Mouse (Mus musculus) gastrocnemius, adult 2 months (tissue): ENCODE measurements at regions not wholly inside any gene's neighbourhood (a gene's known extent, or its start where the extent isn't known, plus 50 kb on each side); places are given as distances from the start of the nearest gene placed in this dataset.
"Not testable (repeated sequence)": the region's sequence is repeated elsewhere in the genome, so short reads cannot be mapped to it uniquely, and the experiment has no call there.

Experiments
- DNase-seq: peaks from one replicate; pipeline ENCODE4 v3.0.0; 2022
- H3K27ac ChIP-seq: fragments of 200-600 bp; 2 replicates; pipeline ENCODE4 v1.8.1; 2022; ENCODE audit warnings: mild to moderate bottlenecking
- H3K4me3 ChIP-seq: fragments of 200-600 bp; 2 replicates; pipeline ENCODE4 v1.8.1; 2022; ENCODE audit warnings: mild to moderate bottlenecking, moderate library complexity
- CTCF ChIP-seq: fragments of 200-600 bp; IDR thresholded peaks from 2 replicates; pipeline ENCODE4 v1.8.1; 2022; ENCODE audit warnings: antibody characterized with exemption, mild to moderate bottlenecking, moderate library complexity
- intact Hi-C: fragments of 180-260 bp; cut with DNase I; formaldehyde crosslinking; loops from one replicate; pipeline ENCODE4 v1.15.1; 2025

DNA sequence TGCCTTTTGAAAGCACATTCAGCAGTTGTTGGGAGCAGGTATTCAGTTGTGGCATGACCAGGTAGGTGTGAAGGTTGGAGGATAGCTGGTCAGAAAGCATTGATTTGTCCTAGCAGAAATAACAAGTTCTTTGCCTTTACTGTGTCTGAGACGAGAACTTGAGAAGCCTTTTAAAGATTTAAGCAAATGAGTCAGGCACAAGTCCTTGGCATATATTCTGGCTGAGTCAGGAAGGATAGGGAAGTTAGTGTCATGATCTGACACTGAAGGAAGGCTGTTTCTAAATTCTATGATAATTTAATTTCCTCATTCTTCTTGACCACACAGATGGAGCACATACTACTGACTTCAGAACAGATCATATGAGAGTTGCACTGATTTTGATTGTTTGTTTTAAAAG lies 993.8 kb downstream of the Basp1 start:
- no peak for DNase-seq
- intact Hi-C loops, result no loop called here
- no peak for TF ChIP-seq CTCF

DNA sequence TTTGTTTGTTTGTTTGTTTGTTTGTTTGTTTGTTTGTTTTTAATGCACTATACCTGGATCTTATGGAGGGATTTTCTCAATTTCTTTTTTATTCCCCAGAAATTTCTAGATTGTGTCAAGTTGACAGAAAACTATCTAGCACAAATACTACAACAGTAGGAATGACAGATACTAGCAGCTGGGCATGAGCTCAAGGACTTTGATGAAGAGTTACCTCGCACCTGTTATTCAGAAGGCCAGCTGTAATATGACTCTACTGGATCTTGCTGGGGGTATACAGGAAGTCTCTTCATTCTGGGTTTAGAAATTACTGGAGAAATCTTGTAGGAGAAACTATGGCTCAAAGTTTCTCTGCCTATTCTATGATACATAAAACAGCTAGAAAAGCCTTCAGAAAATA lies 994.4 kb downstream of the Basp1 start:
- no peak overlapping the region for H3K27ac ChIP-seq
- intact Hi-C loops, result no loop called here
- DNase-seq, result no peak

More for the DNA sequence above, 993.8 kb downstream of the Basp1 start:
- Histone ChIP-seq H3K27ac (no peak overlapping the region), H3K4me3 (no peak overlapping the region)

DNA sequence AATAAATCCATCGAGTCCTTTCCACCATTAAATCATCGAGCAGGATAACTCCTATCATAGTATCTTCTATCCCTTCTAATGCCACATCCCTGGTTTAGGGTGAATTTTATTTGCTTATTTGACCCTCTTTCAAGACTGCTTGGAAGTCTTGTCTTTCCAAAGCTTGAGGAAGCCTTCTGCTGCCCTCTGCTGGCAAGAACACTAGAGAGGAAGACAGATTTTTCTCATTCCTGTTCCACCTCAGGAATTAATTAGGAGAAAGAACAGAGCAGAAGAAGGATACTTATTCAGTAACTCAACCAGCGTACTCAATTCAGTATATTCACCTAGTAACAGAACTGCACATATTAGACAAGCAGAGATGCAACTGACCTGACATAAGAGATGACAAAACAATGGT lies 1005.9 kb downstream of the Basp1 start:
- no peak for DNase-seq
- no peak overlapping the region for H3K4me3 ChIP-seq
- intact Hi-C loops, result no loop called here
- peak; percentile 24; the same call in 1 of the 2 replicates for TF ChIP-seq CTCF
- no peak overlapping the region for H3K27ac ChIP-seq

More for the DNA sequence above, 994.4 kb downstream of the Basp1 start:
- H3K4me3 ChIP-seq, result no peak overlapping the region
- TF ChIP-seq CTCF, result no peak

DNA sequence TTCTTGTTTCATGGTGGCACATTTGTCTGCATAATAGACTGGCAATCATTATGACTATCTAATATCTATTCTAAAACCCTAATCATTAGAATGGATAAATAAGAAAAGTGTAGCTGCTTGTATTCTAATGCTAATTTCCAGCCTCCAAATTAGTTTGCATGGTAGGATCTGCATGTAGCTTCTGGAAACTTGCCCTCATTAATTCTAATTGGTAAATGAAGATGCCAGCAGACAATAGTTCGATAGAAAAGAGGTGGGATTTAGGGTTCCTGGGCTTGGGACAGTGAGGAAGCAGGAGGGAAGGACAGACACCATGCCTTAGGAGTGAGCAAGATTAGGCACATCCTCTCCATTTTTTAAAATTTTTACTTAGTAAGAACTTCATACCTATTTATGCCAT lies 1008.3 kb downstream of the Basp1 start:
- no peak for TF ChIP-seq CTCF
- no peak overlapping the region for H3K27ac ChIP-seq
- intact Hi-C loops, result no loop called here
- DNase-seq, result no peak
- no peak overlapping the region for H3K4me3 ChIP-seq

DNA sequence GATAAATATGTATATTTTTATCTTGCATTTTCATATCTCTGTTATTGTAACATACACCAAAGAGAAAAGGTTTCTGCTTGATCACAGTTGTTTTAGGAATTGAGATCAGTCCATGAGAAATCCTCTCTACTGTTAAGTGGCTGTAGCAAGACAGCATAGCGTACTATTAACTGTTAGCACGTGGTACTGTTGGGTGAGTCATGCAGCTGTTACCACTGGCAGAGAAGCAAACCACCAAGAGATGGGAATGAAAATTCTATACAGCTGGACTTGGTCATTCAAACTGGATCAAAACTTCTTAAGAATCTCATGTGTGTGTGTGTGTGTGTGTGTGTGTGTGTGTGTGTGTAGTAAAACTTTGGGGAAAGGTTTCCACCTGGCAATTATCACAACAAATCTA lies 1013.5 kb downstream of the Basp1 start:
- H3K27ac ChIP-seq, result no peak overlapping the region
- no peak for TF ChIP-seq CTCF
- H3K4me3 ChIP-seq, result no peak overlapping the region
- no peak for DNase-seq
- intact Hi-C loops, result no loop called here

DNA sequence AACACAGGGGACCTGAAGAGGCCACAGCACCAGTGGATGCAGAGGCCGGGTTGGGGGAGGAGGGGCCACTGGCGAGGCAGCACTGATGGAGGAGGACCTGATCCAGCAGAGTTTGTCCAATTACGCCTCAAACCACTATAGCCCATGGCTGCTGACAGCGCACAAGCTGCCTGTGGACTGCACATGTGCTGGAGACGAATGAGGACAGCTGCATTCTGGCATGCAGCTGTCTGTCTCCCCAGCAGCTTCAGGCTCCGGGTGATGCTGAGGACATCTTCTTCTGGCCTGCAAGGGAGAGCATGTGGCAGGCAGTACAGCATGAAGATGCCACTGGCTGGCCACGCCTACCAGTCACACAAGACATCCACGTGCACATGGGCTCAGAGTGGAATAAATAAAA lies 1055.2 kb downstream of the Basp1 start:
- no peak for TF ChIP-seq CTCF
- intact Hi-C loops, result no loop called here
- no peak overlapping the region for H3K4me3 ChIP-seq

DNA sequence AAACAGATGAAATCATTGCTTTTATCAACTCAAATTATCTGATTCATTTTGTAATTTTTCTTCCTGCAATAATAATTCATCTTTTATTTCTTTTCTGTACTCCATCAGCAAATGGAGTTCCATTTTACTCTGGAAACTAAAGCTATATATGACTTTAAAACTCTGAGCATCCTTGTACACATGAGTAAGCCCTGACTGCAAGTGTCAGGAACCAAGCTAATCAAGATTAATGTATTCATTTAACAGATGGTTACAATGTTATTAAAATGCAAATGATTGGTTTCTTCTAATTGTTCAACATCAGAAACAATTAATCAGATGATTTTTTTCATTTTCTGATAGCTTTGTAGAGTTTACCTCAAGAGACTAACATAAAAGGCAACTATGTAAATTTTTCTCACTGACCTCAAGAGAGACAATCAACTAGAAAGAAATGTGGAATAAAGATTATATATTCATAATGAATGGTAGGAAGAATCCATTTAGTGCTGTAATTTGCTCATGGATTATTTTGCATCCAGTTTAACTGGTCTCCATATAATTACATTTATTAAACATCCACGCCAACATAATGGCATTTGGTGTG lies 1064.5 kb downstream of the Basp1 start:
- Histone ChIP-seq H3K4me3 (no peak overlapping the region), H3K27ac (no peak overlapping the region)
- no peak for DNase-seq
- intact Hi-C loops, result no loop called here
- no peak for TF ChIP-seq CTCF

More for the DNA sequence above, 1055.2 kb downstream of the Basp1 start:
- H3K27ac ChIP-seq, result no peak overlapping the region
- DNase-seq, result no peak

DNA sequence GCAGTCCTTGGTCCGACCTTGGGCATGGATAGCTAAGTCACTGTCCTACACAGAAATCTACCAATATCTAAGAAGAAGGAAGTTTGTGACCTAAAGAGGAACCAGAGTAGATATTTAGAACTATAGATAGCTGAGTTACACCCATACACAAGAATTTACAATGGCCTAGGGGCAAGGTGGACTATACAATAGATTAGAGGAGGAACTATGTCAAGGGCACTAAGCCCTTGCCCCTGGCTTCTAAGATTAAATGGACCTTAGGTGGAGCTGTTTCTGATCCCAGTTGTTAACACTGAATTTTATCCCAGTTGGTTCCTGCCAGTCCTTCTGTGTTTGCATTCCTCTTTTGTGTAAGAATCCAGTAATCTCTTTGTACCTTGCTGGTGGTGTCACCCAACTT lies 1077.7 kb downstream of the Basp1 start:
- DNase-seq, intact Hi-C loops, H3K4me3 ChIP-seq, H3K27ac ChIP-seq: not testable (repeated sequence)

DNA sequence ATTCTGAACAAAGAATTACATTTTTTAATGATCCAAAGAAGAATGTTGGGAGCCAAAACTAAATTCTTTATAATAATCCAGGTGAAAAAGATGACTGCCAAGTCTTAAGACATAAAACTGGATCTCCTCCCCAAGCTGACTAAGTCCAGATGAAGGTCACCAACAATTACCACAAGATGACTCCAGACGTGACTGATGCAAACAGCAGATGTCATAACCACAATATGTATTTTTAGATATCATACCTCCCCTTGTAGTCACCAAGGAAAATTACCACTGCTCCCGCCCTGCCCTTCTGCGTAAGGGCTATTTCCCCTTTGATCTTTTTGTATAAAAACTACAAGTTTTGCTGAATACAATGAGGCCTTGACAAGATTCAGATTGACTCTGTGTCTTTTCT lies 1110.4 kb downstream of the Basp1 start:
- intact Hi-C loops, H3K4me3 ChIP-seq, H3K27ac ChIP-seq, DNase-seq: not testable (repeated sequence)

DNA sequence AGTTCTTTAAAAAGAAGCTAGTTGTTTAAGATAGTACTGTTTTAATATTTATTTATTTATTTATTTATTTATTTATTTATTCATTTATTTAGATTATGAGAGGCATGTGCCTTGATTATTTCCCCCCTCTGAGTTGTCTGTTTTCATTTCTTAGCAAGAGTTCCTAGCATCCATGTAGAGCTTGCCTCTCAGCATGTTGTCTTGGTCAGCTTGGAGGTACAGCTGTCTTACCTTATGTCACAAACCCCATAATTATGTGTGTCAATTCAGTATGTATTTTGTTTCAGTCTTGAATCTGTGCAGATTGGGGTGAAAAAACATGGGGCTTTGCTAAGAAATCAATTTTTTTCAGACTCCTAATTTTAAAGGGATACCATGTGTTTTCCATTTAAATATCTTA lies 1116.3 kb downstream of the Basp1 start:
- intact Hi-C loops, result no loop called here
- TF ChIP-seq CTCF, result no peak
- no peak overlapping the region for H3K27ac ChIP-seq
- no peak for DNase-seq
- no peak overlapping the region for H3K4me3 ChIP-seq

DNA sequence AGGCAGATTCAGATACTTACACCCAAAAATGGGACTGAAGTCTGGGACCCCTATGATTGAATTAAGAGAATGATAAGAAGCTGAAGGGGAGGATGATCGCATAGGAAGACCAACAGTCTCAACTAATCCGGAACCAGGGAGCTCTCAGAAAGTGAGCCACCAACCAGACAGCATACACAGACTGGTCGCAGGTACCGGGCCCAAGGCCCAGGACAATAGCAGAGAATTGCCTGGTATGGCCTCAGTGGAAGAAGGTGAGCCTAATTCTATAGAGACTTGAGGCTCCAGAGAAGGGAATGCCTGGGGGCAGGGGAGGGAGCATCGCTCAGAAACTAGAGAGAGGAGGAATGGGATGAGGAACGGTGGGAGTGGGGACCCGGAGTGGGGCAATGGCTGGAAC lies 1116.8 kb downstream of the Basp1 start:
- intact Hi-C loops, result no loop called here
- Histone ChIP-seq H3K27ac (no peak overlapping the region), H3K4me3 (no peak overlapping the region)
- TF ChIP-seq CTCF, result no peak
- no peak for DNase-seq

DNA sequence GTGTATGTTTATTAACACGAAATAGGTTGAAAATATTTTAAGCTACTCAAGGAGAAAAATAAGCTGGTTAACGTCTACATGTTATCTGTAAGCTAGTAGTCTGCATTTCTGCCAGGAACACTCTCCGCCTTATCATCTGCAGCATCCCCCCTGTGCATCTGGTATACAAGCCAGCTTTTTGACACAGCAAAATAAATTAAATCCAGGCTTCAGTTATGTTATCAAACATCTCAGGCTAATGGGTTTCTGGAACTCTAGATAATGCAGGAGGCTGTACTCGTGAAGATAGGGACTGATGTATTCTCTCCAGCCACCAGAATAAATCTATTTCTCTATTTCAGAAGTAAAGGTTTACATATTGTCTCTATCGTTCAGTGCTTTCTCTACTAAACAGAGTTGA lies 1138.5 kb downstream of the Basp1 start:
- TF ChIP-seq CTCF, result no peak
- DNase-seq, result no peak
- intact Hi-C loops, result no loop called here
- Histone ChIP-seq H3K27ac (no peak overlapping the region), H3K4me3 (no peak overlapping the region)

DNA sequence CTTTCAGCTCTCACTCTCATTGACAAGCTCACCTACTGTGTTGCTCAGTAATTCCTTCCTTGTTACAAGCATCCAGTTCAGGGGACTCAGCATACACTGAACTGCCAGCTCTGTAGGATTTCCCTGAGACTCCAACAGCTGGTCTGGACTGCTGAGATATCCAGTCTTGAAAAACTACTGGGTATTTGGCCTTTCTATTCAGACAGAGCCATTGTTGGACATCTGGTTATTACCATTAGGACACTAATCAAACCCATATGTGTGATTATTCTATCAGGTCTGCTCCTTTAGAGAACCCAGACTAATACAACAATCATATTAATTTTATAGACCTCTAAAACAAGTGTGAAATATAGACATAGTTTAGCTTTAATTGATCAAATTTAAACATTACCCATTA lies 1146.2 kb downstream of the Basp1 start:
- no peak for TF ChIP-seq CTCF
- DNase-seq, result no peak
- intact Hi-C loops, result no loop called here
- no peak overlapping the region for H3K27ac ChIP-seq
- no peak overlapping the region for H3K4me3 ChIP-seq
